Mouse (Mus musculus) spleen, postnatal 36 days (tissue): ENCODE results near the gene Gm4567.
"Not testable (repeated sequence)": the region's sequence is repeated elsewhere in the genome, so short reads cannot be mapped to it uniquely, and the experiment has no call there.

Source experiments
- DNase-seq, 2 experiments: peaks; one replicate each; pipeline ENCODE4 v3.0.0; 2022; ENCODE audit warnings: low spot score in 2 of 2, mixed read lengths in 1 of 2

Gene Gm4567

GRCm38 (mm10) chr7:22719610-22720009, at the start of gene Gm4567:
TSS of gene Gm4567 (minus strand) at chr7:22719710.
- not testable (repeated sequence) for DNase-seq

GRCm38 (mm10) chr7:22761397-22761796, 41.9 kb upstream of the Gm4567 start, which contains the start of gene Vmn1r157:
TSS of gene Vmn1r157 (plus strand) at chr7:22761697.
- not testable (repeated sequence) for DNase-seq

GRCm38 (mm10) chr7:22692217-22692616, 27.3 kb downstream of the Gm4567 start, which contains the start of gene Gm8693:
TSS of gene Gm8693 (minus strand) at chr7:22692317.
- not testable (repeated sequence) for DNase-seq
